Mouse (Mus musculus): ENCODE measurements around the gene Brinp3.

- TF ChIP-seq CTCF (IDR thresholded peaks at IDR 0.05; ENCODE audit: low read depth), result no peak
- no peak for TF ChIP-seq EP300 (IDR thresholded peaks at IDR 0.05; ENCODE audit: low read depth)
Measured at GRCm38 (mm10) chr1:146751066-146751465, 256.5 kb downstream of the Brinp3 start.

Measured in heart, postnatal 0 days (tissue).